Mouse (Mus musculus): ENCODE results near the gene Mas1. TPM values are rescaled to one million over a fixed set of nuclear protein-coding genes. Genes with fewer than 3 reads are reported as not detected.
A peak's percentile ranks its signal among the peaks of the same experiment; 100 is the strongest.

Mas1 gene
- polyA plus RNA-seq, 1 experiment = 0.25 TPM

GRCm38 (mm10) chr17:12810973-12811303 lies 57.0 kb downstream of the Mas1 start:
- no peak overlapping the region for H3K4me3 ChIP-seq (ENCODE audit: low read depth, low read length)
- H3K36me3 ChIP-seq (ENCODE audit: control insufficient read depth, insufficient read depth, low read length, poor library complexity, severe bottlenecking) = no peaks in the 10 kb centered on the region
- no peaks in the 10 kb centered on the region for H3K4me1 ChIP-seq (ENCODE audit: control insufficient read depth, insufficient read depth, low read length)
- no peak for TF ChIP-seq CTCF (IDR thresholded peaks at IDR 0.05; ENCODE audit: low read depth, low read length)
- no peak for TF ChIP-seq POLR2A (IDR thresholded peaks at IDR 0.05; ENCODE audit: insufficient read depth, low read length)
- TF ChIP-seq EP300 (IDR thresholded peaks at IDR 0.05; ENCODE audit: insufficient read depth, low read depth, low read length) = no peak
- H3K9ac ChIP-seq (ENCODE audit: low read depth, poor library complexity, severe bottlenecking) = no peak overlapping the region
- H3K9me3 ChIP-seq (replicated peaks; ENCODE audit: control insufficient read depth, insufficient read depth, low read length, poor library complexity, severe bottlenecking) = no peaks in the 10 kb centered on the region
- no peaks in the 10 kb centered on the region for H3K27me3 ChIP-seq (ENCODE audit: control insufficient read depth, insufficient read depth, low read length, poor library complexity, severe bottlenecking)
- H3K27ac ChIP-seq (ENCODE audit: insufficient read depth, low read length) = no peak overlapping the region

- no peak overlapping the region for H3K4me3 ChIP-seq (ENCODE audit: low read depth, low read length)
- H3K27ac ChIP-seq (ENCODE audit: insufficient read depth, low read length) = no peak overlapping the region
- no peaks in the 10 kb centered on the region for H3K36me3 ChIP-seq (ENCODE audit: control insufficient read depth, insufficient read depth, low read length, poor library complexity, severe bottlenecking)
- no peaks in the 10 kb centered on the region for H3K4me1 ChIP-seq (ENCODE audit: control insufficient read depth, insufficient read depth, low read length)
- H3K9me3 ChIP-seq (replicated peaks; ENCODE audit: control insufficient read depth, insufficient read depth, low read length, poor library complexity, severe bottlenecking) = no peaks in the 10 kb centered on the region
- no peak overlapping the region for H3K9ac ChIP-seq (ENCODE audit: low read depth, poor library complexity, severe bottlenecking)
- TF ChIP-seq CTCF (IDR thresholded peaks at IDR 0.05; ENCODE audit: low read depth, low read length) (peak; percentile 79), EP300 (IDR thresholded peaks at IDR 0.05; ENCODE audit: insufficient read depth, low read depth, low read length) (no peak)
- H3K27me3 ChIP-seq (ENCODE audit: control insufficient read depth, insufficient read depth, low read length, poor library complexity, severe bottlenecking) = no peaks in the 10 kb centered on the region
These were observed 57.6 kb downstream of the Mas1 start for GRCm38 (mm10) chr17:12810103-12810972.

GRCm38 (mm10) chr17:12808851-12809250 lies 59.1 kb downstream of the Mas1 start:
- Histone ChIP-seq H3K4me3 (ENCODE audit: low read depth, low read length) (no peak overlapping the region), H3K9ac (ENCODE audit: low read depth, poor library complexity, severe bottlenecking) (no peak overlapping the region), H3K27me3 (ENCODE audit: control insufficient read depth, insufficient read depth, low read length, poor library complexity, severe bottlenecking) (no peaks in the 10 kb centered on the region), H3K27ac (ENCODE audit: insufficient read depth, low read length) (no peak overlapping the region), H3K4me1 (ENCODE audit: control insufficient read depth, insufficient read depth, low read length) (no peaks in the 10 kb centered on the region), H3K36me3 (ENCODE audit: control insufficient read depth, insufficient read depth, low read length, poor library complexity, severe bottlenecking) (no peaks in the 10 kb centered on the region), H3K9me3 (replicated peaks; ENCODE audit: control insufficient read depth, insufficient read depth, low read length, poor library complexity, severe bottlenecking) (no peaks in the 10 kb centered on the region)
- TF ChIP-seq EP300 (IDR thresholded peaks at IDR 0.05; ENCODE audit: insufficient read depth, low read depth, low read length) = no peak
- TF ChIP-seq CTCF (IDR thresholded peaks at IDR 0.05; ENCODE audit: low read depth, low read length) = no peak

- TF ChIP-seq EP300 (IDR thresholded peaks at IDR 0.05; ENCODE audit: insufficient read depth, low read depth, low read length) (no peak), CTCF (IDR thresholded peaks at IDR 0.05; ENCODE audit: low read depth, low read length) (no peak), POLR2A (IDR thresholded peaks at IDR 0.05; ENCODE audit: insufficient read depth, low read length) (no peak)
- no peaks in the 10 kb centered on the region for H3K27me3 ChIP-seq (ENCODE audit: control insufficient read depth, insufficient read depth, low read length, poor library complexity, severe bottlenecking)
- H3K9me3 ChIP-seq (replicated peaks; ENCODE audit: control insufficient read depth, insufficient read depth, low read length, poor library complexity, severe bottlenecking) = no peaks in the 10 kb centered on the region
- no peaks in the 10 kb centered on the region for H3K4me1 ChIP-seq (ENCODE audit: control insufficient read depth, insufficient read depth, low read length)
- no peak overlapping the region for H3K27ac ChIP-seq (ENCODE audit: insufficient read depth, low read length)
- H3K4me3 ChIP-seq (ENCODE audit: low read depth, low read length) = no peak overlapping the region
- H3K36me3 ChIP-seq (ENCODE audit: control insufficient read depth, insufficient read depth, low read length, poor library complexity, severe bottlenecking) = no peaks in the 10 kb centered on the region
- no peak overlapping the region for H3K9ac ChIP-seq (ENCODE audit: low read depth, poor library complexity, severe bottlenecking)
These were observed 63.1 kb downstream of the Mas1 start for GRCm38 (mm10) chr17:12804584-12805445.

DNA sequence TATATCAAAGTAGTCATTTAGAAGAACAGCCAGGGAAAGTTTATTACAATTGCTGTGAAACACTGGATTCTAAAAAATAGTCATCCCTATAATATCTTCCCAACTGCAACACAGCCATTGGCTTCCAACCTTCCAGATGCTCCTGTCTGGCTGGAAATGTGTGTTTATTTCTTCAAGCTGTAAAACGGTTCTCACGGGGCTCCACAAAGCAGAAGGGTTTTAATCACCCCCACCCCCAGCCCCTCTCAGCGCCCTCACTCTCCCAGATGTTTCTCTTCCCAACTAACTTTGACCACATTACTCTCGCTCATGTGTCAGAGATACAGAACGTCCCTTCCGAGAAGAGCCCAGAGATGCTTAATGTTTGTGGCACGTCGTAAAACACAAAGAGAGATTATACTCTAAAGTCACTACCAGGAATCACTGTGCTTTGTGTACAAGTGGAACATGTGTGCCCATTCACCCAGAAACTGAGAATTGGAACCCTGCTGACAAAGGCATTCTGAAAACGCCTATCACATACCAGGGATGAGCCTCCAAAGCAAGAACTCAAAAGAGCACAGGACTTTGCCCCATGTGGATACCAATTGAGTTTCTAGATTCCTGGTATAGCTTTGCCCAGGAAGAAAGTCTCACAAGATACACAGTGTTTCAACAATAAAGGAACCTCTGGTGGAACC lies 65.9 kb downstream of the Mas1 start:
- no peaks in the 10 kb centered on the region for H3K4me1 ChIP-seq (ENCODE audit: control insufficient read depth, insufficient read depth, low read length)
- no peak overlapping the region for H3K9ac ChIP-seq (ENCODE audit: low read depth, poor library complexity, severe bottlenecking)
- H3K27ac ChIP-seq (ENCODE audit: insufficient read depth, low read length) = no peak overlapping the region
- H3K27me3 ChIP-seq (ENCODE audit: control insufficient read depth, insufficient read depth, low read length, poor library complexity, severe bottlenecking) = no peaks in the 10 kb centered on the region
- H3K4me3 ChIP-seq (ENCODE audit: low read depth, low read length) = no peak overlapping the region
- TF ChIP-seq POLR2A (IDR thresholded peaks at IDR 0.05; ENCODE audit: insufficient read depth, low read length) (no peak), EP300 (IDR thresholded peaks at IDR 0.05; ENCODE audit: insufficient read depth, low read depth, low read length) (no peak), CTCF (IDR thresholded peaks at IDR 0.05; ENCODE audit: low read depth, low read length) (no peak)
- H3K36me3 ChIP-seq (ENCODE audit: control insufficient read depth, insufficient read depth, low read length, poor library complexity, severe bottlenecking) = no peaks in the 10 kb centered on the region
- no peaks in the 10 kb centered on the region for H3K9me3 ChIP-seq (replicated peaks; ENCODE audit: control insufficient read depth, insufficient read depth, low read length, poor library complexity, severe bottlenecking)
